Mouse (Mus musculus) MEL (cell line): Measurements from ENCODE around the gene BC034090.

Experiments used
- CHD2 ChIP-seq: IDR thresholded peaks from 2 replicates; pipeline ENCODE4 v1.6.1; 2011; ENCODE audit warnings: low read length, improper control_type of control experiment
- CTCF ChIP-seq, 3 experiments: IDR thresholded peaks in 2 of 3; conservative IDR thresholded peaks in 1 of 3; 2 replicates each; pipeline ENCODE4 v1.5.1; 2011 to 2012; ENCODE audit warnings: low read length in 3 of 3, low read depth in 2 of 3, mild to moderate bottlenecking in 2 of 3, improper control_type of control experiment in 1 of 3, inconsistent platforms in 1 of 3, mixed read lengths in 1 of 3, moderate library complexity in 1 of 3; ENCODE audit not compliant: control insufficient read depth in 1 of 3, insufficient read depth in 1 of 3, poor library complexity in 1 of 3, severe bottlenecking in 1 of 3
- GATA1 ChIP-seq: IDR thresholded peaks from 2 replicates; pipeline ENCODE4 v1.6.1; 2011; ENCODE audit warnings: low read depth, low read length, improper control_type of control experiment
- MXI1 ChIP-seq: IDR thresholded peaks from 2 replicates; pipeline ENCODE4 v1.6.1; 2011; ENCODE audit warnings: mild to moderate bottlenecking, low read depth, low read length, improper control_type of control experiment
- POLR2A ChIP-seq, 2 experiments: IDR thresholded peaks; 2 replicates each; pipeline ENCODE4 v1.6.1; 2011 to 2012; ENCODE audit warnings: low read length in 2 of 2, mild to moderate bottlenecking in 2 of 2, control low read depth in 1 of 2, improper control_type of control experiment in 1 of 2, low read depth in 1 of 2, moderate library complexity in 1 of 2; ENCODE audit not compliant: control insufficient read depth in 1 of 2, insufficient read depth in 1 of 2, poor library complexity in 1 of 2
- TAL1 ChIP-seq: IDR thresholded peaks from 2 replicates; pipeline ENCODE4 v1.6.1; 2012; ENCODE audit warnings: mild to moderate bottlenecking, inconsistent platforms, low read length, moderate library complexity, mixed read lengths

DNA sequence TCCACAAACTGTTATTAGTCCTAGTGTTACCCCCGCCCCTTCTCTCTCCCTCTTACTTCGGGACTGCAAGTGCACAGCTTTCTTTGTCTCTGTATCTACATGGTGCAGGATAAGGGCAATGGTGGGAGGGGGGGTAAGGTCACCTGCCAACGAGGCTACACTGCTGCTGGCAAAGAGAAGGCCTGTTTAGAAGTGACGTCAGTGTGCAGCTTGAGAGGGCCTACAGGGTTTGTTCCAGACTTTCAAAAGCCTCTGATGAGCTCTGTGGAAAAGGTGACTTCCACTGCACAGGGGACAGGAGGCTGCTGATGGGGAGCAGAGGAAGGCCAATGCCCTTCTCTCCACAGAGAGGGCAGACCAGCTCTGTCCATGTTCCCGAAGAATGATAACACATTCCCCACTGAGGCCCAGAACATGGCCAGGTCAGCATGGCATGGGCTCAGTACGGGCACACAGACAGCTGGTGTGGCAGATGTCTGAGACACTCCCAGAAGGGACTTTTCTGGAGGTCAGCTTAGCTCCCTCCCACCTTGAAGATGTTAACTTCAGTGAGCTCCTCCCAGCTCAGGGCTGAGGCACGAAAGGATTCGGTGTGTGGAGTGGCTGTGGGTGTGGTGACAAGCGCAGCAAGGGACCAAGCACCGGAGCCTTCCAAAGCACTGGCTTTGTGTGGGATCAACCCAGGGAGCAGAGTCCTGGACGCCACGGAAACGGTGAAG is 7.8 kb downstream of the BC034090 start:
- TF ChIP-seq CTCF (IDR thresholded peaks at IDR 0.05 in 2 of 3, conservative IDR thresholded peaks at IDR 0.05 in 1 of 3; ENCODE audit: control insufficient read depth in 1 of 3, insufficient read depth in 1 of 3, low read depth in 2 of 3, low read length in 3 of 3, poor library complexity in 1 of 3, severe bottlenecking in 1 of 3) (no peak), POLR2A (IDR thresholded peaks at IDR 0.05; ENCODE audit: control insufficient read depth in 1 of 2, insufficient read depth in 1 of 2, low read depth in 1 of 2, low read length in 2 of 2, poor library complexity in 1 of 2) (no peak), GATA1 (no peak), TAL1 (no peak), CHD2 (no peak), MXI1 (no peak)
